Comparison of ENCODE assay signal across 8 mouse cellular contexts in genomic region chr10:111108658-111109633, GRCm38 (mm10). TPM values are rescaled to one million over a fixed set of nuclear protein-coding genes. Genes with fewer than 3 reads are reported as not detected.
DNase-seq lines count a peak whose midpoint lies in the region; ATAC-seq and TF ChIP-seq lines count a peak whose summit lies in the region.

No protein-coding gene starts in this region.

- no peaks in the 10 kb centered on the region for H3K9me3 ChIP-seq in forebrain, embryonic 15.5 days
- no peaks in the 10 kb centered on the region for H3K9me3 ChIP-seq in hindbrain, embryonic 15.5 days

- peak; percentile 77 for TF ChIP-seq CTCF in left cerebral cortex, adult 2 months (IDR thresholded peaks at IDR 0.05)

- H3K27ac ChIP-seq in forebrain, embryonic 15.5 days (replicated peaks) = no peak overlapping the region
- H3K27ac ChIP-seq in hindbrain, embryonic 15.5 days (replicated peaks) = no peak overlapping the region
- H3K27ac ChIP-seq in left cerebral cortex, adult 2 months = no peak overlapping the region
- H3K27ac ChIP-seq in macrophage = peak overlapping the region; percentile 48; the same call in 1 of the 2 replicates

- H3K4me3 ChIP-seq in forebrain, embryonic 15.5 days = peak overlapping the region; percentile 36
- H3K4me3 ChIP-seq in hindbrain, embryonic 15.5 days = peak overlapping the region; percentile 35
- H3K4me3 ChIP-seq in left cerebral cortex, adult 2 months = peak overlapping the region; percentile 33
- no peak overlapping the region; the same call in 1 of the 2 replicates for H3K4me3 ChIP-seq in macrophage (ENCODE audit: inconsistent target)

- peak; percentile 48 to 81 for DNase-seq in heart, adult 18-20 months
- no peak for DNase-seq in heart, adult 8-10 months (ENCODE audit: low spot score)
- peak; percentile 31 for DNase-seq in cerebellum, adult 11-12 months
- DNase-seq in left cerebral cortex, adult 2 months (ENCODE audit: extremely low spot score in 1 of 2, low spot score in 2 of 2) = peak; percentile 69
- DNase-seq in right cerebral cortex, adult 18-20 months = peak; percentile 57

- no peaks in the 10 kb centered on the region for H3K27me3 ChIP-seq in forebrain, embryonic 15.5 days
- H3K27me3 ChIP-seq in hindbrain, embryonic 15.5 days = no peaks in the 10 kb centered on the region

- H3K4me1 ChIP-seq in forebrain, embryonic 15.5 days = 0 out of 2 replicates have a peak, but pooled peaks cover 3% of the 10 kb centered on the region
- 0 out of 2 replicates have a peak, but pooled peaks cover 3% of the 10 kb centered on the region for H3K4me1 ChIP-seq in hindbrain, embryonic 15.5 days (replicated peaks)

- H3K9ac ChIP-seq in forebrain, embryonic 15.5 days (replicated peaks) = peak overlapping the region; percentile 42; the same call in 1 of the 2 replicates
- peak overlapping the region; percentile 41; the same call in 1 of the 2 replicates for H3K9ac ChIP-seq in hindbrain, embryonic 15.5 days

- H3K36me3 ChIP-seq in forebrain, embryonic 15.5 days = no peaks in the 10 kb centered on the region
- no peaks in the 10 kb centered on the region for H3K36me3 ChIP-seq in hindbrain, embryonic 15.5 days
- no peaks in the 10 kb centered on the region for H3K36me3 ChIP-seq in macrophage (ENCODE audit: inconsistent target)

- peak; percentile 76 for ATAC-seq in forebrain, embryonic 15.5 days (replicated peaks)
- ATAC-seq in hindbrain, embryonic 15.5 days (ENCODE audit: low FRiP score, low read depth) = peak; percentile 67

- intact Hi-C loops in left cerebral cortex, adult 2 months (cut with DNase I) = loop anchor here (5.0 kb wide), 1 partner anchor 53 kb away; the partner anchor contains the start of gene Osbpl8

- H3K4me2 ChIP-seq in forebrain, embryonic 15.5 days (replicated peaks) = peak overlapping the region; percentile 45
- H3K4me2 ChIP-seq in hindbrain, embryonic 15.5 days = peak overlapping the region; percentile 53

- peaks cover 59% of the 10 kb centered on the region for H3K79me2 ChIP-seq in macrophage (ENCODE audit: inconsistent target)

- WGBS in forebrain, embryonic 15.5 days = 44% methylated on average over 24 of the region's 24 CpGs
- 42% methylated on average over 24 of the region's 24 CpGs for WGBS in hindbrain, embryonic 15.5 days
- WGBS in macrophage (ENCODE audit: missing documents) = 48% methylated on average over 24 of the region's 24 CpGs

RNA-seq across cellular contexts. Expression of gene Osbpl8, which starts 55.6 kb away (rescaled TPM):
- total RNA-seq in heart, adult 18-20 months (2021) = 10 to 100 TPM; 80.7 to 92.2 TPM
- total RNA-seq in heart, adult 8-10 months (2022) = 10 to 100 TPM; 73.3 to 89.1 (median 83.0) TPM
- polyA plus RNA-seq in forebrain, embryonic 15.5 days (2015; fragmentation: Nextera tagmentation; extraction: Ambion mirVana) = 23.1 and 23.8 TPM in 2 replicates
- polyA plus RNA-seq in hindbrain, embryonic 15.5 days (2015; fragmentation: Nextera tagmentation; extraction: Ambion mirVana) = 16.1 and 16.5 TPM in 2 replicates
- 100 to 1,000 TPM in 1 of 2 experiments, 10 to 100 TPM in 1; 93.8 to 104 TPM for total RNA-seq in left cerebral cortex, adult 2 months (2021)
- total RNA-seq in macrophage (2018; cell fraction: chromatin; rRNA removed) = 1,000 to 10,000 TPM in 13 of 26 experiments, 100 to 1,000 TPM in 13; 377 to 2,472 (median 952) TPM
- total RNA-seq in macrophage (2018; cell fraction: cytosol; rRNA removed) = 100 to 1,000 TPM; 337 to 883 (median 545) TPM
- 1,000 to 10,000 TPM in 9 of 26 experiments, 100 to 1,000 TPM in 17; 456 to 1,463 (median 788) TPM for total RNA-seq in macrophage (2018; cell fraction: nucleus; rRNA removed)
- polyA plus RNA-seq in macrophage (2018) = 244 to 329 TPM (median 315 TPM) in 3 replicates
